Mouse (Mus musculus): ENCODE results near the gene Tmem159.

The Tmem159 gene

GRCm38 (mm10) chr7:120102164-120102972 lies at the start of gene Tmem159:
Gene Tmem159 (plus strand): TSS chr7:120102353.
- in situ Hi-C loops (cut with MboI): no loop called here

DNA sequence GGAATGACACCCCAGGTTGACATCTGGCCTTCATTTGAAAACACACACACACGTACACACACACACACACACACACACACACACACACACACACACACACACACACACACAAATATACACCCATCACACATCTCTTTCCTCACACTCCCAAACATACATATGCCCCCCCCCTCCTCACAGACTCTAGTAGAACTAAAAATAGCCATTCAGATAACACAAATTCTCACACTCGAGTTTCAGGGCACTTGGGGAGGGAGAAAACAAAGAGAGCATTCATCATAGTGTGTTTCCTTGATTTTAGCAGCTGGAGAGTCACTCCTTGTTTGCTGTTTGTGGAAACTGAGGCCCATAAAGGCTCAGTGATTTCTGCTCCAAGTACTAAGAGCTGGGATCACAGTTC lies 48.1 kb upstream of the Tmem159 start:
- in situ Hi-C loops (cut with MboI): no loop called here

- in situ Hi-C loops (cut with MboI): no loop called here
These were observed 46.7 kb upstream of the Tmem159 start for GRCm38 (mm10) chr7:120055479-120055878.

- in situ Hi-C loops (cut with MboI): no loop called here
These were observed 38.1 kb upstream of the Tmem159 start for GRCm38 (mm10) chr7:120064045-120064444.

DNA sequence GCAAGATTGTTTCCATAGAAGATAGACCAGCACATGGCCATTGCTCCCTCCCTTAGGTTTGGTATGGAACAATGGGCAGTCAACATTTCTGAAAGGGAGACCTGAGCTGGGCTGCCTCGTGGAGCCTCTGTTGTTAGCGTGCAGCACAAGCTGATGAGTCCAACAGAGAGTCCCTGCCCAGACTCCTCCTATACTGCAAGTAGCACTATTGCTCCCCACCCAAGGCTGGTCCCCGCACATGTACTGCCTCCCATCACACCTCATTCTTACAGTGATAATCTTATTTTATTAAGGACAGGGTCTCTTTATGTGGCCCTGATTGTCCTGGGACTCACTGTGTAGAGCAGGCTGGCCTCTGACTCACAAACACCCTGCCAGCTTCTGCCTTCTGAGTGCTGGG lies 34.0 kb upstream of the Tmem159 start:
- in situ Hi-C loops (cut with MboI): no loop called here

DNA sequence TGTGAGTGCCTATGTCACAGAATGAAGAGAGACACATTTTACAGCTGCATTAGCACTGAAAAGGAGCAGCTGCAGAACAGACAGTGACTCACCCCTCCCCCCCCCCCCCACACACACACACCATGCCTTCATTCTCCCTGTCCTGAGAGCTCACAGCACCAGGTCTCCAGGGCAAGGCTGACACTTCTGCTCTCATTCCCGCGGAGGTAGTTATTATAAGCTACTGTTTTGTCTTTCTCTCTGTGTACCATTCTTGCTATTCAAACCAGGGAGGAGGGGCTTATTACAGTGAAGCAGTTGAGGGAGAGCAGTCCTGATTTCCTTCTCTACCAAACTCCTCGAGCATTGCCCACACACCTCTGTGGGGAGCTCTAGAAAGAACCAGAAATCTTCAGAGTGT lies 33.0 kb upstream of the Tmem159 start:
- in situ Hi-C loops (cut with MboI): no loop called here

GRCm38 (mm10) chr7:120080177-120080576 lies 22.0 kb upstream of the Tmem159 start:
- in situ Hi-C loops (cut with MboI): no loop called here

DNA sequence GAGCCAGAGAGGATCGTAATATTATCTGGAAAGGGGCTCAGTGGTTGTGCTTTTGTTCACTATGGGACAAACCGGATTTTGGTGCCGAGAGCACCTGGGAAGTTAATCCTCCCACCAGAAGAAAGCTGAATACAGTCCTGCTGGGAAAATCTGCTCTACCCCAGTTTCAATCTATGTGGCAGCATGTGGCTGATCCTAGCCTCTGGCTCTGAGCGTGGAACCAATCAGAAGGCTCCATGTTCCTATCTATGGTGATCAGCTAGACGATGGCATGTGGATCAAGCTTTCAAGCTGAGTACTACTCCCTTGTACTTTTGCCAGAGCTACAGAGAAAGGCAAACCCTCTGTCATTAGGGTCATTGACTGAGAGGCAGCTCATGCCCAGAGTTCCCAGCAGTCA lies 9.1 kb upstream of the Tmem159 start:
- in situ Hi-C loops (cut with MboI): no loop called here

GRCm38 (mm10) chr7:120094216-120094615 lies 7.9 kb upstream of the Tmem159 start:
- in situ Hi-C loops (cut with MboI): no loop called here

DNA sequence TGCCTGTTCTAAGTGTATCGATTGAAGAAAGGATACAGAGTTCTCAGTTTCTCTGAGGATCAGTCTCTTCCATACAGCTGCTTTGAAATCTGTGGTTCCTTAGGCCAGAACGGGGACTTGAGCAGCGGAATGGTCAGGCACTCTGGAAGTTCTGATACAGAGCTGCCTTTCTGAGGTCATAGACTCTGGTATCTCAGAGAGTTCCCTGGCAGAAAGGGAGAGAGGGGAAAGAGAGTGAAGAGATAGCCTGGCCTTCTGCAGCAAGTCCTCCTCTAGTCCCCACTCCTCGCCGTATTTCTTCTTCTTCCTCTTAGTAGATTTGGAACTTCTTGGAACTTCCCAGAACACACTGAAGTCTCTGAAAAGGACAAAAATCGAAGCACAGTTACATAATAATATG lies 7.0 kb upstream of the Tmem159 start, which contains the start of gene Dnah3:
TSS of gene Dnah3 (minus strand) at position 101 of the 400 bp plus-strand sequence.
- in situ Hi-C loops (cut with MboI): no loop called here

DNA sequence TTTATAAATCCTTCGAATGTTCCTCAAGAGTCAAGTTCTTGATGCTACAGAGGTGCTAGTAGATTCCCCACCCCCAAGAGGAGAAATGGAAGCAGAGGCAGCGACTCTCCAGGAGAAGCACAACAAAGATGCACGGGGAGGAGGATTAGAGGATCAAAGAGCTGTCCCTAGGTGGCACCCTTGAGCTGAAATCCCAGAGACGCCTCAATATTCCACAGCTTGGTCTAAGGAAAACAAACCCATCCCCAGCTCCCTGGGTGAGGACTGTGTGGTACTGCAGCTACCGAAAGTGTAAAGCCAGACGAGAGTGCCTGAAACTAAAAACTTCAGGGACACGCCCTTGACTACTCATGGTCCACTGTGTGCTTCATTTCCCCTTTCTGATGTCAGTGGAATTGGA lies 4.3 kb upstream of the Tmem159 start:
- in situ Hi-C loops (cut with MboI): no loop called here

GRCm38 (mm10) chr7:120098403-120098802 lies 3.8 kb upstream of the Tmem159 start:
- in situ Hi-C loops (cut with MboI): no loop called here

DNA sequence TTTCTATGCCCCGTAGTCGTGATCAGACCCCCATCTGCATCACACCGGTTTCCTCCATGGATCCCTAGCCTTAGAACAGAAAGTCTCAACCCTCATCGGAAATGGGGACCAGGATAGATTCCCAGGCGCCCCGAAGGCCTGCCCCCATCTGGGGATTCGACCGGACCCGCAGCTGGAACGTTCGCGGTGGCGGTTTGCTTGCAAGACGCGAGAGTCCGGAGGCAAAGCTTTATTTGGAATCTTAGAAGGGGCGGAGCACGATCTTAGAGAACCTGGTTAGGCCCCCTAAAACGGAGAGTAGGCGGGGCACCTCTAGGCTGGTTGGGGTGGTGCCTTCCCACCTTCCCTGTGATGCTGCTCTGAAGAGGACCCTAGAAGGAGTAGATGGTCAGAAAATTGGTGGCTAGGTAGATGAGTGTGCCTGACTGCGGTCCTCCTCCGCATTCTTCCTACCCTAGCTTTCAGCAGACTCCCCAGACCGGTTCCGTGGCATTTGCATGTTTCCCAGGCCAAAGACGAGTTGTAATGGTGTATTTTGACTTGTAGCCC lies 940 bp downstream of the Tmem159 start:
- in situ Hi-C loops (cut with MboI): no loop called here

GRCm38 (mm10) chr7:120104975-120105374 lies 2.8 kb downstream of the Tmem159 start:
- in situ Hi-C loops (cut with MboI): no loop called here

DNA sequence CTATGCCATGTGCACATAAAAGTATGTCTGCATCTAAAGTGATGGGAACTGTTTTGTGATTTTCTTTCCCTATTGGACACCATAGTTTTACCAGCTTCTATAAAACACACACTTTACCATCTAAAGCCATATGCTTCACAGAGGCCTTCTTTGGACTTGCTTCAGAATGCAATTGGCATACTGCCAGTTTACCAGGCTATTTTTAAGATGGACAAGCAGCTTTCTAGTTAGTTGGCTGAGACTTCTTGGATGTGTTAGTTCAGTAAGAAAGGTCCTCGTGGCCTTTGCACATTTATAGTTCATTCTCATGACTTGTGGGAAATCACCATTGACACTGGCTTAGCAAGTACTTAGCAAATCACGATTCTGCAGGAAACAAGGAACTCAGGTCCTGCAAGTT lies 4.2 kb downstream of the Tmem159 start:
- in situ Hi-C loops (cut with MboI): no loop called here

GRCm38 (mm10) chr7:120109676-120110075 lies 7.5 kb downstream of the Tmem159 start:
- in situ Hi-C loops (cut with MboI): no loop called here

GRCm38 (mm10) chr7:120116976-120117375 lies 14.8 kb downstream of the Tmem159 start:
- in situ Hi-C loops (cut with MboI): no loop called here

GRCm38 (mm10) chr7:120117529-120117928 lies 15.4 kb downstream of the Tmem159 start:
- in situ Hi-C loops (cut with MboI): no loop called here

DNA sequence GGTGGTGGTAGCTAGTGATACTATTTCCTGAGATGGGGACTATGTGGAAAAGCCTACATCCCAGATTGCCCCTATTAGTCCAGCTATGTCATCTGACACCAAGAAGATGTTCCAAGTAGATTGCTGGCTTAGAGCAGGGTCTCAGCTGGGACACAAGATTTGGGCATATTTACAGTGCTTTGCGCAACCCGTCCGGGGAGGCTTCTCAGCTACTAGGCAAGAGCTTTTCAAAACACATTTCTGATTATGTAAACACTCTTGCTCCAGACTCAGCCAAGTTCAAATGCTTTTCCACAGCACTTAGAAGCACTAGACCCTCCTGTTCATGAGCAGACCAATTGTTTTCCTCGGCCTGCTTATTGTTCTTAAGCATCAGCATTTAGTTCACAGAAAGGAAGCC lies 21.6 kb downstream of the Tmem159 start:
- in situ Hi-C loops (cut with MboI): no loop called here

GRCm38 (mm10) chr7:120124844-120125243 lies 22.7 kb downstream of the Tmem159 start:
- in situ Hi-C loops (cut with MboI): no loop called here

DNA sequence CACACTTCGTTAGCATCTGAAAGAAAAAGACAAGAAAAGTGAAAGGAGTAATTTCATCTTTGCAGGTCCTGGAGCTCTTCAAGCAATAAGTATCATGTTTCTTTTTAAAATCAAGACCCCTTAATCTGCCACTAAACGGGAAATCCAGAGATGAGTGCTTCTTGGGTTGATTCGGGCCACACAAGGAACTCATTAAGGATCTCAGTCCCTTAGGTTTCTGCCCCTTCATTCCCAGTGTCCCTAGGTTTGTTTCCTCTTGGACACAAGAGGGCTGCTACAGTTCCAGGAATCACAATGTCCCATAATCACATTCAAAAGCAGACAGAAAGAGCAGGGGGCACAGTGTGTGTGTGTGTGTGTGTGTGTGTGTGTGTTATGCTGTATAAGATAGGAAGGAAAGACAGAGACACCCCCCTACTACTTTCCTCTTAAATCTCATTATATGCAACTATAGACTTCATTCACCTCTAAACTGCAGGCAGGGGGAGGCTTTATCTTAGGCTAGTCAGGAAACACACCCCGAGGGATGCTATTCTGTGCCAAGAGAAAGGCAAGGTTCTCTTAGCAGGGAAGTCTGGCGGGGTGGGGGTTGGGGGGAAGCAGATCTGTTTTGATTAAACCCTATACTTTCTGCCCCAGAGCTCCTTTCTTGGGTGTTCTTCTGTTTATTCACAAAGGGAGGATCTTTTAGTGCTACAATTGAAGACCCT lies 25.0 kb downstream of the Tmem159 start:
- in situ Hi-C loops (cut with MboI): no loop called here

DNA sequence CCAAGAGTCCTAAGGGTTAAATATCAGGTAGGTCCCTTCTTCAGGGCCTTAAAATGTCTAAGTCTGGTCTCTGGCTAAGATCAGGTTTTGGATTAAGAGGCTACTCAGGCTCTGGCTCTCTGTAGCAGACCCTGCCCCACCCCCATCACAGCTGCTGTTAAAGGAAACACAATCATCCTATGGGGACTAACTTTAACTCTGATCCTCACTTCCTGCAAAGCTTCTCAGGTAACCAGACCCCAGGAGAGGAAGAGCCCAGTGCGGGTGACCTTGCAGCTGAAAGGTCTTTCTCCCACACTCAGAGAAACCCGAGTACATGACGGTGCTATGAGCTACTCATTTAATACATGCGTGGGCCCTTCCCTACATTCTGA lies 25.5 kb downstream of the Tmem159 start:
- in situ Hi-C loops (cut with MboI): no loop called here

DNA sequence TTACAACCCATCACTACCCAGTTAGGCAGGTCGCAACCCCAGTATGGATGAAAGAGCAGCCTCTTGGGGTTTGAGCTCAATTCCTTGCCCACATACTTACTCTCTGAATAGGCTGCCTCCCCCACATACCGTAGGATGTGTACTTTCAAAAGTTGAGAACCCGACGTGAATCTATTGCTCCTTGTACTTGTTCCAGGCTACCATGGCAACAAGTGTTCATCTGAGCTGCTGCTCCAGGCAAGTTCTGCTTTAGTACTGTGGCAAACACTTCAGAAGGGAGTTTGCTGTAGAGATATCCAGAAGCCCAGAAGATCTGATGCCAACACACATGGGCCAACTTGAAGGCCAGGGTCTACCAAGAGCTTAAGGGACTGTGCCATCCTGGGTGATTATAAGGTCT lies 26.8 kb downstream of the Tmem159 start:
- in situ Hi-C loops (cut with MboI): no loop called here
